Mouse (Mus musculus) adrenal gland, postnatal 10 days (tissue): ENCODE results near the gene Slc8a3. TPM values are rescaled to one million over a fixed set of nuclear protein-coding genes. Genes with fewer than 3 reads are reported as not detected.

Source experiments
- DNase-seq: peaks from one replicate; pipeline ENCODE4 v3.0.0; 2021; ENCODE audit warnings: mixed read lengths
- total RNA-seq, 2 experiments: library from RNA; stranded (reverse); gene quantifications; 2 replicates each; pipeline ENCODE4 v1.2.3; 2021

Slc8a3 gene
- total RNA-seq, 2 experiments from 2014 or later: 1.9 to 2.3 TPM

DNA sequence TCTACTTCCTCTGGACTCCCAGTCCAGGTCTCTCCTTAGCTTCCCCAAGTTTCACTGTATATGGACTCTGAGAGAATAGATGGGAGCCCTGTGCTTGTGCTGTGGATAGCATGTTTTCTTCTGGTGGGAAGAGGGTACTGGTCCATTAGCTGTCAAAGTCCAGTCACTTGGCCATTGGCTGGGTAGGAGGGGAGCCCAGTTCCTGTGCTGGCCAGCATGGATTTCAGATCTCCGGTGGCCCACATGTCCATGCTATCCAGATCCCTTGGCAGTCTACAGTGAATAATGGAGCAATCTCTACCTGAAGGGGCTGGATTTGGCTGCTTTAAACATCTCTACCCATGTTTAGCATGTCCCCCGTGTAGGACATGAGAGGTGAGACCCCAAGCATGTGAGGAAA lies 148.0 kb downstream of the Slc8a3 start:
- no peak for DNase-seq

DNA sequence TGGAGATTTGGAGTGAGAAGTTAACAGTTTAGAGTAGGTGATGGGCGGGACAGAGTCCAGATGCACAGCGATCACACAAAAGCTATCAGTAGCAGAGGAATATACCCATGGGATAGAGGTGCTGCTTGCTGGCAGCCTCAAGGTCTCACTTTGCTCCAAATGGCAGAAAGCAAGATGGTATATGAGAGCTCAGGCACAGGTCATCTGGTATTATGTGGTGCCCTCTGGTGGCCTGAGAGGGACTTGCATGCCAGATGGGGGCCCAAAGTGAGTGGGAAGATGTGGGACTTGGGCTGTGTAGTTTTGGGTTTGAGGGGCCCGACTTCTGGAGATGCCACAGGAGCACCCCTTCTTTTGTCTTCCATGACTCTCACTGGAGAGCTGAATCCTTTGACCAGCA lies 150.9 kb downstream of the Slc8a3 start:
- peak; percentile 83 for DNase-seq

- DNase-seq: no peak
Observed at GRCm38 (mm10) chr12:81175252-81175651, 157.7 kb downstream of the Slc8a3 start.

DNA sequence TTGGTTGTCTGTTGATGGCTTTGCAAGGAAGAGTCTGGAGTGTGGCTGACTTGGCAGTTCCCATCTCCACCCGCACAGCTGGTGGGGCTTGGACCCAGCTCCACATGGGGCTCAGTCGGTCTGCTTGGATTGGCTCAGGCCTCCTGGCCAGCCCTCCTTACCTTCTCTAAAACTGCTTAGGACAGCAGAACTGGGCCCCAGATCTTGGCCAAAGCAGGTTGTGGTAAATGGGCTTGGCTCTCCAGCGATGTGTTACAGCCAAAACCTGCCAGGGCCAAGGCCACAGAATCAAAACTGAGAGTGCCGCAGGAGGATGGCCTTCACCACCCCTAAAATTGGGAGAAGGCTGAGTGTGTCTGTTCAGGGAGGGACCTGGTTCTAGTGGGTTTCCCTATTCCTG lies 159.1 kb downstream of the Slc8a3 start:
- peak; percentile 67 for DNase-seq

DNA sequence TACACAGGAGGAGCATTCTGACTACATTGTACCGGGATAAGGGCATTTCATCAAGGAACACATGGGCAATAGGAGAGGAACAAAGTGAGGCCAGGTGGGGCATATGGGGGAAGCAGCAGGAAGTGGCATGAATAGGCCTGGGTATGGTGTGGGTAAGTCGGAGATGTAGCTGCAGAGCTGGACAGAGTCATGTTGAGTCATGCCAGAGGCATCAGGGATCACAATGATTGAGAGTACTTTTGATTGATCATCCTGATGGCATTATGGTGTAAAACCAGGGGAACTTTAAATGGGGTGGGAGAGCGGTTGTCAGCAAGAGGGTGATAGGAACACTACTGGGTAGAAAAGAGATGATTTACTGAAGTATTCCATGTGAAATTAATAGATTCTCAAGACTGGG lies 160.0 kb downstream of the Slc8a3 start:
- DNase-seq: no peak

- DNase-seq: no peak
Observed at GRCm38 (mm10) chr12:81170076-81170475, 162.9 kb downstream of the Slc8a3 start.

DNA sequence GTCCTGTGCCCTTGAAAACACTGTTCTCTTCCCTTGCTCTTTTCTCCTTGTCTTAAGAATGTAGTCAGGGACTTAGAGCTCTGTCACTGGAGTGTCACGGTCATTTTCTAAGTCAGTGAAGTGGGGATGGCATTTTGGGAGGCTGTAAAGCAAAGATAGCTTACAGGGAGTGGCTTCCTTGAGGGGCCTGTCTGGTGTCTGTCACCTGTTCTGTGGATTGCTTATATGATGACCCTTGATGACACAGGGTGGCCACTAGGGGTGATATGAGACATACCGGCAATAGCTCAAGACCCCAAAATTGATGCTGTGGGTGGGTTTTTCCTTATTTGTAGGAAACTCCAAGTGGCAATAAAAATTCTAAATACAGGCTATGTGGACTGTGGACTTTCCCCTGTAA lies 164.5 kb downstream of the Slc8a3 start:
- DNase-seq: no peak

DNA sequence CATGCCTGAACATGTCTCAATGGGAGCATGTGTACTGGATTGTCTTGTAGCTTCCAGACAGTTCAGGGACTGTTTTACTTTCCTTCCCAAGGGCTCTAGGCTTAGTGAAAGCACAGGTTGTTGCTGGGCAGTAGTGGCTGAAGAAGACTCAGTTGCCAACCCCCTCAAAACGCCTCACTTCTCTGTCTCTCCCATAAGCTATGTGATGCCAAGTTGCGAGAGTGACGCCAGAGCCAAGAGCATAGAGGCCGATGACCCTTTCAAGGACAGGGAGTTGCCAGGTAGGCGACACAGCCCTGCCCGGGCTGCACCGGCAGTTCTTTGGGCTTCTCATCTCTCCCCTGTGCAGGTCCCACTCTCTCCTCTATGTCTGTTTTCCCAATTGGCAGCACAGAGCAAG lies 164.9 kb downstream of the Slc8a3 start:
- DNase-seq: no peak

DNA sequence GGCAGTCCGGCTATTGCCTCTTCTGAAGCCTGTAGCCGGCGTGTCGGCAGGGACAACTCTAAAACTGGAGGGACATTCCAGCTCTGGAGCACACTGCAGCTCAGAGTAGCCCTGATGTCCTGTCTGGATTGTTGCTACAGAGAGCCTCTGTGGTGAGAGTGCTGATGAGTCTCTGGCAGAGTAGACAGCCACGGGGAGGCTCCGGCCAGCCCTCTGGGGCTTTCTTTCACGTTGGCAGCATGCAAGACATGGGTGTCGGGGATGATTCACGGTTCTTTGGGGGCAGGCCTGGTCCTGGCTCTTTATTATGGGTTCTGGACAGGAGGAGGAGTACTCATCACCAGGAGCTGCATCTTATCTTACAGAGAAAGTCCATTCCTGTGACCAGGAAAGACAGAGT lies 165.8 kb downstream of the Slc8a3 start:
- DNase-seq: no peak

GRCm38 (mm10) chr12:81166615-81167014 lies 166.4 kb downstream of the Slc8a3 start:
- DNase-seq: no peak

DNA sequence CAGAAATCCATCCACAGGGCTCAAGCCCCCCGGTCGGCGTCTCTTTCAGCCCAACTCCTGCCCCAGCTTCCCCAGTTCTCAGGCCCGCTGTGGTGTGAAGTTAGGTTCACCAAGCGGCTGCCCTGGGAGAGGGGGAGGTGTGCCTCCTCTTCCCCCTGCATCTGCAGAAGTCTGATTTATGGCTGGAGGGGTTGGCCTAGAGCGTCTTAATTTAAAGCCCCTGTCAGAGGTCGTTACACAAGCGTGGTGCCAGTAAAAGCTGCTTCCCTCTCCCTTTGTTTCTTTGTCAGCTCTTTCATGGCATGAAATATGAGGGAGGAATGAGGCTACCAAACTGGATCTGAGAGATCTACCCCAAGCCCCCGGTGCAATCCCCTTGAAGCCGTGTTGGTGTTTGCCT lies 166.9 kb downstream of the Slc8a3 start:
- DNase-seq: no peak

GRCm38 (mm10) chr12:81163566-81163965 lies 169.4 kb downstream of the Slc8a3 start:
- no peak for DNase-seq

- DNase-seq: peak; percentile 36
Observed at GRCm38 (mm10) chr12:81163131-81163530, 169.8 kb downstream of the Slc8a3 start.

- DNase-seq: peak; percentile 82
Observed at GRCm38 (mm10) chr12:81161282-81161681, 171.7 kb downstream of the Slc8a3 start.

- peak; percentile 76 for DNase-seq
Observed at GRCm38 (mm10) chr12:81160831-81161230, 172.1 kb downstream of the Slc8a3 start.

- no peak for DNase-seq
Observed at GRCm38 (mm10) chr12:81160425-81160824, 172.6 kb downstream of the Slc8a3 start.

- no peak for DNase-seq
Observed at GRCm38 (mm10) chr12:81159947-81160346, 173.0 kb downstream of the Slc8a3 start.

DNA sequence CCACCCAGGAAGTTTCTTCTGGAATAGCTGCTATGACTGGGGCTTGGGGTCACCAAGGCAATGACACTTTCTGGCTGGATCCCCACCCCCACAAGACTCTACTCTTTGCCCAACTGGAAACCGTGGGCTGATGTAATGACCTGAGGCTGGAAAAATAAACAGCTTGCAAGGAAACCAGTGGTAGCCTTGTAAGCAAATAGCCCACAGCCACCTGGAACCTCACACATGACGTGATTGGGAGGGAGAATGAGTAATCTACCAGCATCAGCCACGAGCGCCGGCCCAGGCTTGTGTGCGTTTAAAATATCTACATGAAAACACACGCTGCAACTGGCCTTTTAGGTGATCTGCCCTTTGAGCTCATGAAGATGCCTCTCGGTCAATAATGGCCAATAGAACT lies 176.1 kb downstream of the Slc8a3 start:
- no peak for DNase-seq

GRCm38 (mm10) chr12:81155675-81156074 lies 177.3 kb downstream of the Slc8a3 start:
- DNase-seq: peak; percentile 63

GRCm38 (mm10) chr12:81152082-81152481 lies 180.9 kb downstream of the Slc8a3 start:
- DNase-seq: no peak

DNA sequence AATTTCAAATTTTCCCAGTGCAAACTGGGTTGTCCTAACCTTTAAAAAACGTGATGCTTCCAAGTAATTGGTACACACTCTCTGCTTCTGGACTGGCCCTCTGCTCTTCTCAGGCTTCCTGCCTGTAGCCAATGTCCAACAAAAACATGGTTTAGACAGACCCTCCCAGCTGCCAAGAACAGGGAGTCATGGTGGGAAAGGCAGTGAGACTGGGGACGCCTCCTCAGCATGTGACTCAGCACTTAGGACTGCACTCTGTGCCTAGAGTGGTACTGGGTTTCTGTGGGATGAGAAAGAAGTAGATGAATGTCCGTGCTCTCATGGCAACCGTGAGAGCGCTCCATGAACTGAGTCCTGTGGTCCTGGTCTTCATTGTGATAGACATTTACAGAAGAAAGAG lies 182.1 kb downstream of the Slc8a3 start:
- DNase-seq: no peak

DNA sequence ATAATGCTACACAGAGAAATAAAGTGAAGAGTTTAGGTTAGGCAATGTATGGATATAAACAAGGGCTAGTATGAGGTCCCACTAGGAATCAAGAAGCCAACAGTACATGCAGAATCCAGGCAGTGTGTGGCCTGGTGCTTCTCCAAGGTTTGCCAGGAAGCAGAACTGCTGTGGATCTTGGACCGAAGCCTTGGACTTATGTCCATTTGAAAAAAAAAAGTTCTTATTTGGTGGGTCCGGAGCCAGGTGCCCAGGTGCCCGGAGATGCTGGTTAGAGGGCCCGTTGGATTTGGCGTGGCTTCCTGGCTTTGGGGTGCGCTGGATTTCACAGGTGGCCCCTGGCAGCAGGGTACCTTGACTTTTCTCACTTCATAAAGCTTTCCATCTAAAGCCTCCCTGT lies 185.0 kb downstream of the Slc8a3 start:
- DNase-seq: no peak
